Mouse (Mus musculus): ENCODE results near the gene Ifi213.
A peak's percentile ranks its signal among the peaks of the same experiment; 100 is the strongest.
"Not testable (repeated sequence)": the region's sequence is repeated elsewhere in the genome, so short reads cannot be mapped to it uniquely, and the experiment has no call there.

Gene Ifi213

DNA sequence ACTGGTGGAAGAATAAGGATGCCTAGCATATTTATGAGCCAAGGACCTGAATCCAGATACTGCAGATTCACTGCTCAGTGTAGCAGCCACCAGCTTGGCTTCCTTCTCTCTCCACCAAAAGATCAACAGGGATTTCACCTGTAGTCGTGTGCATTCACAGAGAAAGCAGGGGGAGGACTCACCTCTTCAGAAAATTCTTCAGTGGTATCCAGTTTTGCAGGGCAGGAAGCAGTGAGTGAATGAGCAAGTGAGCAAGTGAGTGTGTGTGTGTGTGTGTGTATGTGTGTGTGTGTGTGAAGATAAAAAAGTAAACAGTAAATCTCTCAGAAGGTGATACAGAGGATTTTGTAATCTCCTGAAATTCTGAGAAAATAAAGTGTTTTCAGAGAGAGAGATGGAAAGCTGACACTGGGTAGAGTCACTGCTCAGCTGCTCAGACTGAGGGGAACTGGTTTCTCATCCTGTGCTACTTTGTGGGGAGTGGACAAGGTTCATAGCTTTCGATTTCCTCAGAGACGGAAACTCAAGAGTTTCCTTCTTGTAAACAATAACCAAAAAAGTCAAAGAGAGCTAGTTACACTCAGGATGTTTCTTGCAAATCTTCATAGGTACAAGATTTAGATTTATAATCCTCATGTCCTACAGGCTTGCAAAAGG lies at the start of gene Ifi213:
Gene Ifi213 (minus strand): TSS at position 437 of the 657 bp plus-strand sequence.
- DNase-seq (ENCODE audit: low spot score), result peak; percentile 55

DNA sequence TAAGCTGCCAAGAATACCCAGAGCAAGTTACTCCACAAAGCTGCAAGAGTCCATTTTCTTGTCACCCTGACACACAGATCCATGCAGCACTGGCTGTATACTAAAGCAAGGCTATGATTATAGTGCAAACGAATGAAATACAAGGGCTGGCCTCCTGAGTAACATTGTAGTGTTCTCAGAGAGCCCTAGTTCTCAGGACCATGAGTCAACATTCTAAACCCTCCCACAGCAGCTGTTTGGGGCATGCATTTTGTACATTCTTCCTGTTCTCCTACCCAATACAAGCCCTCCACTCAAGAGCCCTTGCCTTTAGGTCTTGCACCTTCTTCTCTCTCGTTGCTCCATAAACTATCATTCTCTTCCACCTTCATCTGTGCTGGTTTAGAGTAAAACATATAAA lies 46.3 kb upstream of the Ifi213 start:
- DNase-seq (ENCODE audit: low spot score), result no peak

DNA sequence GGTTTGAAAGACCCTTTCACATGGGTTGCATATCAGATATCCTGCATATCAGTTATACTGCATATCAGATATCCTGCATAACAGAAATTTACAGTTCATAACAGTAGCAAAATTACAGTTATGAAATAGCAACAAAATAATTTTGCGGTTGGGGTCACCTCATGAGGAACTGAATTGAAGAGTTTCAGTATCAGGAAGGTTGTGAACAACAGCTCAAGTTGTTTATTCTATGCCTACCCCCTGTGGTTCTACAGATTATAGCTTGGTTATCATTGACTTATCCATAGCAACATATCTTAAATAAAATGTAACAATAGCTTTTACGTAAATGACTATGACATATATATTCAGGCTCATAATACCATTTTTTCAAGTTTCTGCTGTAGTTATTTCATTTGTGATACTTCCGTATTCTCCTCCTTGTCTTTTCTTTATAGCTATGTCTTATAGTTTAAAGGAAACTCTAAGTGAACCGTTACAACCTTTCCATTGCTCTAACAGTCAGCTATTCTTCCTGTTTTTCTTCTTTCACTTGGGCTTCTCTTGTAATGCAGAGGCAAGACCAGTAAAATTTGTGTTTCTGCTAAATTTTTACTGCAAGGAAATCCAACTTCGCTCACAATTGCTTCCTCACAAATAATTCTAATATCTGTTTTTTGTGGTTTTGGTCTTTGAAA lies 35.0 kb upstream of the Ifi213 start:
- no peak for DNase-seq (ENCODE audit: low spot score)

DNA sequence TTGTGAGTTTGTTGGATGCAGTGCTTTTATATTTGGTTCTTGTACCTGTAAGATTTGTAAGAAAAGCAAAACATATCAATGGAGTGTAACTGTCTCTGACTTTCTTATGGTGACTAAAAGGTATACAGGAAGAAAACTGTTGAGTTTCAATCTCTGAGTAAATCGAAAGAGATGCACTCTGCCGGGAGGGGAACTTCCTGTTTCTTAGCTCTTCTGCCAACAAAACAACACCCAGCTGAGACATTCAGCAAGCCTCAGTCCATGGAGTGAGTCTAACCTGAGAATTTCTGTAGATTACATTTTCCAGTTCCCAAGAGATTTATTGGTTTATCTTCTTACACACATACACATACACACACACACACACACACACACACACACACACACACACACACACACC lies 31.5 kb upstream of the Ifi213 start, which contains the start of gene Ifi209:
Gene Ifi209 (plus strand): TSS at position 296 of the 400 bp plus-strand sequence.
- peak; percentile 72 for DNase-seq (ENCODE audit: low spot score)

DNA sequence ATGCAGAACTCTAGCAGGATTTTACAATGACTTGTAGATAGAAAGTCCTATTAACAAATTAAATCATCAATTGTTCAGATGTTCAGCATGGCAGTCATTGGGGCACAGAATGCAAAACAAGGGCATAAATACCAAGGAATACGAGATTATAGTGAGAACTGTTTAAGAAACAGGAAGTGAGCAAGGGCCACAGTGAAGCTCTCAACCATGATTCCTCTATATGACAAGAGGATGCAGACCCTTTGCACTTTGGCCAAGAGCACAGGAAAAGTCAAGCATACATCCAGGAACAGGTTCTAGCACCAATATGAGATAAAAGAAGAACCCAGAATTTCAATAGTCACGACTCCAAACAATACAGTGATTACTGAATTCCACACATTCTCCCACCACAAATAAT lies 27.6 kb upstream of the Ifi213 start:
- DNase-seq (ENCODE audit: low spot score), result no peak

DNA sequence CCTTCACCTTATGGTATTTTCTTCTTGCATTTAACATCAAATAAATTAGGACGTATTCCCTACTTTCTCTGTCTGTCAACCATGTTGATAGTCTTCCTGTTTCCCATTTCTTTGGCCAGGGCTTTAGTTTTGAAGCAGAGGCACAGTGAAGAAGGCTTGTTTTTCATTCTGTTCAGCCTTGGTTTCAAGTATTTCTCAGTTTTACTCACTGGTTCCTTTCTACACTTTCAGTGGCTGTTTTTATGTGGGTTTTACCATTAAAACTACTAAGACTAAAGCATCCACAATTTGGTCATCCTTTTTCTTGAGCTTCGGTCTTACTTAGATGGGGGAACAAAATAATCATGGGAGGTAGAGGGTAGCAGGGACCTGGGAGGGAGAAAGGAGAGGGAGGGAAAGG lies 25.0 kb upstream of the Ifi213 start:
- DNase-seq (ENCODE audit: low spot score), result no peak

DNA sequence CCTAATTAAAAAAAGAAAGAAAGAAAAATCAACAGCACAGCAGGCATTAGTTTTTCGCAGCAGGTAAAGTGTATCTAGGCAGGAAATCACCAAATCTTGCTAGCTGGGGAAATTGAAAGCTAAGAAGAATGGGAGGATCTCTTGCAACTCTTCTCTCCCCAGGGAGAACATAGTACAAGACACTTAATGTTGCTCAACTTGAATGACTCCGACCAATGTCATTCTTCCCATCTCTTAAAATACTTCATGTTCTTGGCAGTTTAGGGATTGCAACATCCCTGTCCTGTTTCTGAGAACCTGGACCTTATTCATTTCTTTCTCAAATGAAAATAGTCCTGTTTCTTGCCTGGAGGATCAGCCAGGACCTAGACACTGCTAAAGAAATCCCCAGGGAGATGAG lies 23.1 kb upstream of the Ifi213 start:
- DNase-seq (ENCODE audit: low spot score), result not testable (repeated sequence)

DNA sequence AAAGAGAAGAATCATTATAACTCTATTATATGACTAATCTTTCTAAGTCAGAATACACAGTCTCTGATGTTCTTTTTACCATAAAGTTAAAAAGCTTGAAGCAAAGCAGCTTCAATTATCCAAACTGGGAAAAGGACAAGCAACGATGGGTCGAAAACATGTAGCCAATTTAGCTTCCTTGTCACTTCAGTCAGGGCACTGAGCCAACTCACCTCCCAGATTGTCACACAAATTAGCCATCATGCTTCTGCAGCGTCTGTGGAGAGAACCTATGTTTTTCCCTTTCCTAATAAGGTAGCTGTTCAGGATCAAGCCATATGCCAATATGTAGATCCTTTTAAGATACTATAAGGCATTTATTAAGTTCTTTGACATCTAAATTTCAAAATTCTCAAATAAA lies 11.2 kb upstream of the Ifi213 start:
- DNase-seq (ENCODE audit: low spot score), result not testable (repeated sequence)

DNA sequence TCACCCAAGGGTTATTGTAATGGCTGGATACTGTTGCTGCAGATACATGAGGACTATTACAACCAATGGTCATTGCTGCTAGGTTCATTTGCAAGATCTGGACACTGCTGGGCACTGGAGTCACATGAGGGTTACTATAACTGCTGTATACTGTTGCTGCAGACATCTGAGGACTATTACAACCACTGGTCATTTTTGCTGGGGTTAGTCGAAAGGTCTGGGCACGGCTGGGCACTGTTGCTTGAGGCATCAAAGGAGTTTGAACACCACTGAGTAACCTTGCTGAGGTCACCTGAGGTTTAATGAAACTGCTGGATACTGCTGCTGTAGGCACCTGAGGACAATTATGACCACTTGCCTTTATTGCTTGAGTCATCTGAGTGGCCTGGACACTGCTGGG lies 9.4 kb downstream of the Ifi213 start:
- DNase-seq (ENCODE audit: low spot score), result not testable (repeated sequence)

DNA sequence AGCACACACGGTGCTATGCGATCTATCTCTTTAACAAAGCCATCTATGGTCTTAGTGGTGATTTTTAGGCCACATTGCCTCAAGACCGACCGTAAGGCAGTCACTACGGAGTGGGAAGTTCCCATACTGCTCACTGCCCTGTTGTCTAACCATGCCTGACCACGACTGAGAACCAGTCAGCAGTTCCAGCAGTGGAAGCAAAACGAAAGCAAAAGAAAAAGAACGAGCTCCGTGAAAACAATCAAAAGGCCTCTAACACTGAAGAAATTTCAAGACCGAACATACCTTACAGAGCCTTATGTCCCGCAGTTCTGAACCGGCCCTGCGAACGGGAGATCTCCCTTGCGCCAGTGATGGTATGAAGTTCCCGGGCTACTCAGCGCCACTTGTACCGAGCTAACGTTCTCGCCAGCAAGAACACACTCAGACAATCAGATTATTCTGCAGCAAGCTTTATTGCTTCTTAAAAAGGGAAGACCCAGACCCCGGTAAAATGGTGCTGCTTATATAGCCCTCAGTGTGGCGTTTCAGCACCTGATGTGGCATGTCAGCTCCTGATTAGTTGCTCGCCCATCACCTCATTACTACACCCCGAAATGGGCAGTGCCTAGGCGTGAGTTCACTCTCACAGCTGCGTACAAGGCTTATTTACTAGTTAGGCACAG lies 19.0 kb downstream of the Ifi213 start:
- no peak for DNase-seq (ENCODE audit: low spot score)

DNA sequence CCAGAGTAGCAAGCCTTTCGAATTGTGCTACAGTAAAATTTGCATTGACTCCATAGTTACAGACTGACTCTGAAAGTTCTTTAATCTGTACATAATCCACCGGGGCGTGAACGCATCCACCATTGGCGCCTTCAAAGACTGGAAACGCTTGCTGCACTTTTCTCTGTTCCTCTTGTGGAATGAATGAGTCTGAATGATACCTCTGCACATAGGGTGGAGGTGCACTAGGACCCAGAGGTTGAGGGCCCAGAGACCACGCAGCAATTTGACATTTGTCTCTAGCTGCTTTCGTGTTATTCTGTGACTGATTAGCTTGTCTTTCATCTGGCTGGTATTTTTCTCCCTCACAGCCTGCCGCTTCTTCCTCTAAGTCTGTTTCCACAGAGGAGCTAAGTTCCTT lies 20.0 kb downstream of the Ifi213 start:
- no peak for DNase-seq (ENCODE audit: low spot score)

DNA sequence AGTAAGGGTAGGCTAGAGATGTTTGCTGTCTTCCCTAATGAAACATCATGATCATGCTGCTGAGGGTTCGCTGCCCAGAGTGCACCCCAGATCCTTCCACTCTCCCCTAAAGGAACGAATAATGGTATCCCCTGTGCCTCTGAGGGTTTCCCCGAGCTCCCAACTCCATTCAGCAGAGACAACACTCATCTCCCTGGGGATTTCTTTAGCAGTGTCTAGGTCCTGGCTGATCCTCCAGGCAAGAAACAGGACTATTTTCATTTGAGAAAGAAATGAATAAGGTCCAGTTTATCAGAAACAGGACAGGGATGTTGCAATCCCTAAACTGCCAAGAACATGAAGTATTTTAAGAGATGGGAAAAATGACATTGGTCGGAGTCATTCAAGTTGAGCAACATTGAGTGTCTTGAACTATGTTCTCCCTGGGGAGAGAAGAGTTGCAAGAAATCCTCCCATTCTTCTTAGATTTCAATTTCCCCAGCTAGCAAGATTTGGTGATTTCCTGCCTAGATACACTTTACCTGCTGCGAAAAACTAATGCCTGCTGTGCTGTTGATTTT lies 48.5 kb downstream of the Ifi213 start:
- not testable (repeated sequence) for DNase-seq (ENCODE audit: low spot score)

DNA sequence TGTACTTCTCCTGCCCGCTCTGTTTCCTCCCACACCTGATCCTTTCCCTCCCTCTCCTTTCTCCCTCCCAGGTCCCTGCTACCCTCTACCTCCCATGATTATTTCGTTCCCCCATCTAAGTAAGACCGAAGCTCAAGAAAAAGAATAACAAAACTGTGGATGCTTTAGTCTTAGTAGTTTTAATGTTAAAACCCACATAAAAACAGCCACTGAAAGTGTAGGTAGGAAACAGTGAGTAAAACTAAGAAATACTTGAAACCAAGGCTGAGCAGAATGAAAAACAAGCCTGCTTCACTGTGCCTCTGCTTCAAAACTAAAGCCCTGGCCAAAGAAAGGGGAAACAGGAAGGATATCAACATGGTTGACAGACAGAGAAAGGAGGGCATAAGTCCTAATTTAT lies 50.3 kb downstream of the Ifi213 start:
- not testable (repeated sequence) for DNase-seq (ENCODE audit: low spot score)

DNA sequence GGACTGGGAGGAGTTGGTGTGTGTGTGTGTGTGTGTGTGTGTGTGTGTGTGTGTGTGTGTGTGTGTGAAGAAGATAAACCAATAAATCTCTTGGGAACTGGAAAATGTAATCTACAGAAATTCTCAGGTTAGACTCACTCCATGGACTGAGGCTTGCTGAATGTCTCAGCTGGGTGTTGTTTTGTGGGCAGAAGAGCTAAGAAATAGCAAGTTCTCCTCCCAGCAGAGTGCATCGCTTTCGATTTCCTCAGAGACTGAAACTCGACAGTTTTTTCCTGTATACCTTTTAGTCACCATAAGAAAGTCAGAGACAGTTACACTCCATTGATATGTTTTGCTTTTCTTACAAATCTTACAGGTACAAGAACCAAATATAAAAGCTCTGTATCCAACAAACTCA lies 63.3 kb downstream of the Ifi213 start, which contains the start of gene Ifi214:
Gene Ifi214 (minus strand): TSS at position 167 of the 400 bp plus-strand sequence.
- DNase-seq (ENCODE audit: low spot score), result peak; percentile 41

DNA sequence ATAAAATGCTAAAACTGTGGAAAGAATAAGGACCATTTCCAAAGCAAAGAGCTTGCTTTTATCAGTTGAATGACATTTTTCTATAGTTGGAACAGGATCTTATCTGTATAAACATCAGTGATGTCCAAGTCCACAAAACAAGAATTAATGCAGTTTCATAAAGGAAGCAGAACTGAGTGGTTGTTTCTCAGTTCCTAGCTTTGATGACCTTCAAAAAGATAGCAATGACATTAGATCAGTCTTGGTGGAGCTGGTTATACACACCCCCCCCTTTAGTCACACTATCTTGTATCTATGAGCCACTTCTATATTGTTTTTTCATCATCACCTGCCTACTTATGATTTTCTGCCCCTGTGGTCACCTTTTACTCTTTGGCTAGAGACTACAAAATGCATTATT lies 77.6 kb downstream of the Ifi213 start:
- DNase-seq (ENCODE audit: low spot score), result no peak

Measured in T-cell, adult 2 months (primary cell).